Mouse (Mus musculus) kidney, adult 2 months (tissue): ENCODE data around the gene Rab33b.

Source experiments
- CTCF ChIP-seq: fragments of 200-500 bp; conservative IDR thresholded peaks from 2 replicates; pipeline ENCODE4 v1.5.1; 2011; ENCODE audit warnings: low read depth, mild to moderate bottlenecking, control low read depth, low read length, moderate library complexity, mixed read lengths; ENCODE audit not compliant: insufficient read depth, insufficient read length
- POLR2A ChIP-seq: fragments of 200-500 bp; IDR thresholded peaks from one replicate; pipeline ENCODE4 v1.6.1; 2011; ENCODE audit warnings: low read depth, low read length, control low read depth

DNA sequence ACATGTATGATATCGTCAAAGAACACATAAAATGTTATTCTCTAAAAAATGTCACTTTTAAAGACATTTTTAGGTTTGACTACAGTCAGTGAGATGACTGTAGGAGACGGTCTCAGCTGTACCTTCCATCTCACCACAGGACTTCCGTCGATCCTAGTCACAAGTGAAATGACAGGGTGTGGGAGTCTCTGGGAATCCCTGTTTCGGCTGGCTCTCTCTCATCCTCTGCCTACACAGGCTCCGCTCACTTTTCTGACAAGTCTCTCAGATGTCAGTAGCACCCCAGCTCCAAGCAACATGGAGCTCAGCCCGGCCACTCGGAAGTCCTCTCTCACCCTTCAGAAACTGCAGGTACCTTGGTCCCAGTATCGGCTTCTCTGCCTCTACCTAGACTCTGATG is 56.9 kb downstream of the Rab33b start:
- TF ChIP-seq POLR2A (no peak), CTCF (no peak)
